Mouse (Mus musculus): ENCODE measurements at regions not wholly inside any gene's neighbourhood (a gene's known extent, or its start where the extent isn't known, plus 50 kb on each side); places are given as distances from the start of the nearest gene placed in this dataset.

DNA sequence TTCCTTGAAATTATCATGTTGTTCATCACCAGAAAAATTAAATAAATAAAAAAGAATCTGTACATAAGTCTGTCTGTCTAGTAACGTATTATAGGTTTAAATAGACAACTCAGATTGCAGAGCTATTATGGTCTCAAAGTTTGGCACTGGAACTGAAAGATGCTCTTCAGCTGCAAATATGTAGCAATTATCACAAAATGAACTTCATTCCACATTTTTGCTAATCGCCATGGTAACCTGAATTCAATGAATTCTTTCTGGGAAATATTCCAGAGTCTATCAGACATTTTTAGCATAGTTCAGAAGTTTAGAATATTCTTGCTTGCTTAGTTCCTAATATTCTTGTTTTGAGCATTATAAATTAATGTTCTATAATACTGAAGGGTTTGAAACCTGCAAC lies 62.2 kb upstream of the Nkain2 start:
- TF ChIP-seq CTCF (IDR thresholded peaks at IDR 0.05; ENCODE audit: borderline replicate concordance, extremely low read depth, insufficient read depth, insufficient read length) (no peak), POLR2A (IDR thresholded peaks at IDR 0.05; ENCODE audit: borderline replicate concordance, extremely low read depth, insufficient read depth, insufficient read length, poor library complexity, severe bottlenecking) (no peak)

All from brain, embryonic 14.5 days (tissue).